Mouse (Mus musculus) lung, postnatal 0 days (tissue): Measurements from ENCODE around the gene Hspa14.

ENCODE experiments used
- CTCF ChIP-seq: IDR thresholded peaks from 2 replicates; pipeline ENCODE4 v1.5.1; 2016; ENCODE audit warnings: antibody characterized with exemption, mild to moderate bottlenecking
- EP300 ChIP-seq: IDR thresholded peaks from 2 replicates; pipeline ENCODE4 v1.6.1; 2016; ENCODE audit warnings: antibody characterized with exemption, mild to moderate bottlenecking, control low read depth

- TF ChIP-seq CTCF (no peak), EP300 (no peak)
These were observed 11.7 kb downstream of the Hspa14 start for GRCm38 (mm10) chr2:3500886-3501285.
